15 mouse cellular contexts compared by ENCODE assay signal in the genomic region with DNA sequence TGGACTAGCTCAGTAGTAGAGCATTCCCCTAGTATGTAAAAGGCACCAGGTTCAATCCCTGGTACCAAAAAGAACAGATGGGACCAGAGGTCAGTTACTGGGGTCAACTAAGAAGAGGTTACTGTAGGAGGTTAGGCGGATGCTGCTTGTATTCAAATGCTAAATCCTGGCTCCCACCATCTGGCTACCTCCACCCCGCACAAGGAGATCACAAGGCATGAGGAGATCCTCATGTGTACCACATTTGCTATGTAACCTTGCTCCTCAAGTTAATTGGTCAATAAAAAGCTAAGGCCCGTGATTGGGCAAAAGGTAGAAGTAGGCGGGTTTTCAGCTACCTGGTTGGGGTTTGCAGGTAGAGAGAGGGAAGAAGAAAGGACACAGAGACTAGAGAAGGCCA. TPM values are rescaled to one million over a fixed set of nuclear protein-coding genes. Genes with fewer than 3 reads are reported as not detected.
"Had no signal": no experiment of that assay in that cellular context is flagged by ENCODE, and none has a peak within 500 bp of the region (broad histone marks: within the 10 kb centered on the region; RNA-seq: fewer than 3 reads in every experiment).

No protein-coding gene starts in this region.

- DNase-seq: lung, adult 18-20 months; lung, embryonic 14.5 days; lung, postnatal 10 days; lung, postnatal 4 days; midbrain, embryonic 14.5 days; right cerebral cortex, postnatal 14 days; thymus, adult 2 months; thymus, postnatal 25 days; thymus, postnatal 4 days had no signal

- H3K4me2 ChIP-seq: lung, embryonic 14.5 days; midbrain, embryonic 12.5 days; neural tube, embryonic 13.5 days had no signal

- H3K4me1 ChIP-seq: midbrain, embryonic 12.5 days; neural tube, embryonic 13.5 days had no signal

- H3K27me3 ChIP-seq: midbrain, embryonic 12.5 days; neural tube, embryonic 13.5 days had no signal

- H3K9me3 ChIP-seq: midbrain, embryonic 10.5 days; midbrain, embryonic 12.5 days; neural tube, embryonic 13.5 days had no signal

- ATAC-seq: midbrain, embryonic 16.5 days had no signal

- H3K36me3 ChIP-seq: midbrain, embryonic 10.5 days; midbrain, embryonic 12.5 days; neural tube, embryonic 13.5 days had no signal

- H3K9ac ChIP-seq: lung, embryonic 14.5 days; midbrain, embryonic 12.5 days; neural tube, embryonic 13.5 days had no signal

- H3K4me3 ChIP-seq: midbrain, embryonic 10.5 days; midbrain, embryonic 12.5 days; myocyte; neural tube, embryonic 13.5 days had no signal

- H3K27ac ChIP-seq: midbrain, embryonic 10.5 days; midbrain, embryonic 12.5 days; neural tube, embryonic 13.5 days had no signal

RNA-seq across cellular contexts. Expression of gene Tnfrsf8, which starts 43.3 kb away (rescaled TPM):
- polyA plus RNA-seq: liver, embryonic 16.5 days; midbrain, embryonic 10.5 days; midbrain, embryonic 12.5 days; neural tube, embryonic 13.5 days had no signal
